Mouse (Mus musculus) lung, postnatal 25 days (tissue): Measurements from ENCODE around the gene Cabp5.
"Not testable (repeated sequence)": the region's sequence is repeated elsewhere in the genome, so short reads cannot be mapped to it uniquely, and the experiment has no call there.

Experiments
- DNase-seq: peaks from one replicate; pipeline ENCODE4 v3.0.0; 2022; ENCODE audit warnings: low spot score

The Cabp5 gene

DNA sequence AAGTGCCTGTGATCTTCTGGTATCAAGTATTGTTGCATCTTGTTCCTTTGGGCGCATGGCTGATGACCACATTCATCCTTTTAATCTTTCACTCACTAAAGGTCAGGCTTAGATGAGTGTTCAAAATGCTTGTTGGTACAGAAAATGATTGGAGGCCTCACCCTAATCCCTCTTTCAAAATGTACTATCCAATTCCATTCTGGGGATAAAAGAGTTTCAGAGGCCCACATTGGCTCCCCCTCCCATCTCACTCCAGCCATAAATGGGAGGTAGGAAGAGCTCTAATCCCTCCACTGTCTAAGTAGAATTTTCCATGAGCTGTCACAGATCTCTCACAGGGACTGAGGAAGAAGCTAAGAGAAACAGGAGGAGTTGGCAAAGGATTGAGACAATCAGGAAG is at the start of gene Cabp5:
TSS of gene Cabp5 (plus strand) at position 301 of the 400 bp plus-strand sequence.
- no peak for DNase-seq

- DNase-seq: no peak
Observed at GRCm38 (mm10) chr7:13355943-13356342, 42.0 kb upstream of the Cabp5 start.

- DNase-seq: no peak
Observed at GRCm38 (mm10) chr7:13380588-13380987, 17.3 kb upstream of the Cabp5 start.

DNA sequence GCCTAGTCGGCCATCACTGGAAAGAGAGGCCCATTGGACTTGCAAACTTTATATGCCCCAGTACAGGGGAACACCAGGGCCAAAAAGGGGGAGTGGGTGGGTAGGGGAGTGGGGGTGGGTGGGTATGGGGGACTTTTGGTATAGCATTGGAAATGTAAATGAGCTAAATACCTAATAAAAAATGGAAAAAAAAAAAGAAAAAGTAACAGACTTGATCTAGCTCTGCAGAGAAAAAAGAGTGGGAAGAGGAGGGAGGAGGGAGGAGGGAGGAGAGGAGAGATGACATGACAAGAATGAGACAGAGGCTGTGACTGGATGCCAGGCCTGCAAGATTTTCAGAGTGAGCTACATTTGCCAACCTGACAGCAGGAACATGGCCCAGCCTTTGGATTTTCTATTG is 52.6 kb downstream of the Cabp5 start, which contains the start of gene Bsph1:
TSS of gene Bsph1 (plus strand) at position 301 of the 400 bp plus-strand sequence.
- DNase-seq: not testable (repeated sequence)
